Mouse (Mus musculus) gastrocnemius, postnatal 25 days (tissue): ENCODE data around the gene Afap1. TPM values are rescaled to one million over a fixed set of nuclear protein-coding genes. Genes with fewer than 3 reads are reported as not detected.
A peak's percentile ranks its signal among the peaks of the same experiment; 100 is the strongest.

ENCODE experiments used
- DNase-seq: peaks from one replicate; pipeline ENCODE4 v3.0.0; 2022
- total RNA-seq, 2 experiments: library from RNA; stranded (reverse); gene quantifications; 1 replicate in 1 of 2; 2 replicates in 1 of 2; pipeline ENCODE4 v1.2.3; 2021

Afap1 gene
- total RNA-seq, 2 experiments from 2014 or later, result 7.8 to 8.1 TPM

GRCm38 (mm10) chr5:35897147-35897546 is 4.0 kb downstream of the Afap1 start:
- DNase-seq, result no peak

- DNase-seq, result no peak
These were observed 5.0 kb downstream of the Afap1 start for GRCm38 (mm10) chr5:35898114-35898513.

- no peak for DNase-seq
These were observed 5.9 kb downstream of the Afap1 start for GRCm38 (mm10) chr5:35898994-35899393.

GRCm38 (mm10) chr5:35900401-35901225 is 7.5 kb downstream of the Afap1 start:
- no peak for DNase-seq

GRCm38 (mm10) chr5:35901226-35901809 is 8.2 kb downstream of the Afap1 start:
- no peak for DNase-seq

GRCm38 (mm10) chr5:35903456-35903855 is 10.3 kb downstream of the Afap1 start:
- no peak for DNase-seq

GRCm38 (mm10) chr5:35905283-35905682 is 12.2 kb downstream of the Afap1 start:
- DNase-seq, result no peak

- no peak for DNase-seq
These were observed 14.0 kb downstream of the Afap1 start for GRCm38 (mm10) chr5:35907090-35907489.

GRCm38 (mm10) chr5:35907633-35908426 is 14.7 kb downstream of the Afap1 start:
- peak; percentile 64 for DNase-seq

GRCm38 (mm10) chr5:35908626-35909443 is 15.7 kb downstream of the Afap1 start:
- no peak for DNase-seq

GRCm38 (mm10) chr5:35915629-35916300 is 22.6 kb downstream of the Afap1 start:
- no peak for DNase-seq

GRCm38 (mm10) chr5:35916666-35917065 is 23.5 kb downstream of the Afap1 start:
- no peak for DNase-seq

GRCm38 (mm10) chr5:35918387-35918786 is 25.3 kb downstream of the Afap1 start:
- DNase-seq, result no peak

- no peak for DNase-seq
These were observed 27.0 kb downstream of the Afap1 start for GRCm38 (mm10) chr5:35920076-35920475.

GRCm38 (mm10) chr5:35920557-35920956 is 27.4 kb downstream of the Afap1 start:
- no peak for DNase-seq

GRCm38 (mm10) chr5:35921141-35921540 is 28.0 kb downstream of the Afap1 start:
- DNase-seq, result no peak

- DNase-seq, result peak; percentile 38
These were observed 28.6 kb downstream of the Afap1 start for GRCm38 (mm10) chr5:35921595-35922254.

GRCm38 (mm10) chr5:35923448-35923847 is 30.3 kb downstream of the Afap1 start:
- no peak for DNase-seq

- peak; percentile 37 for DNase-seq
These were observed 32.1 kb downstream of the Afap1 start for GRCm38 (mm10) chr5:35925171-35925634.

GRCm38 (mm10) chr5:35926511-35926910 is 33.4 kb downstream of the Afap1 start:
- no peak for DNase-seq

- DNase-seq, result no peak
These were observed 38.2 kb downstream of the Afap1 start for GRCm38 (mm10) chr5:35931296-35931695.
